Mouse (Mus musculus): ENCODE results near the gene Ttc22. TPM values are rescaled to one million over a fixed set of nuclear protein-coding genes. Genes with fewer than 3 reads are reported as not detected.
A peak's percentile ranks its signal among the peaks of the same experiment; 100 is the strongest.

Gene Ttc22
- polyA plus RNA-seq, 1 experiment from 2014 or later = 1.1 TPM

DNA sequence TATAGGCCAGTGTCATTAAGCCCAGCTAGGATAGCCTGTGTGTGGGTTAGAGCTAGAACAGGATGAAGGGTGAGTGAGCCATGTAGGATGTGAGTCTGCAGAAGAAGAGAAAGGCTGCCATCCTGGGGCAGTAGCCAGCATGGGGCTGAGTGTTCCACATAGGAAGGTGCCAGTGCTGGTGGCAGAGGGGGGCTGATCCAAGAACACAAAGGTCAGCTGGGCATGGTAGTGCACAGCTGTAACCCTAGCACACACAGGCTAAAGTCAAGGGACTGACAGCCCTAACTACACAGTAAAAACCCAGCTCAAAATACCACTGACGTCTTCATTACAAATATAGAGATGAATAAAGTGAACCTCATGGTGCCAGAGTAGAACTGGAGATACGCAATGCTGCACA is 44.3 kb downstream of the Ttc22 start:
- Histone ChIP-seq H3K9ac (no peak overlapping the region), H3K4me3 (no peak overlapping the region), H3K4me2 (no peak overlapping the region), H3K36me3 (peaks cover 94% of the 10 kb centered on the region), H3K27ac (no peak overlapping the region), H3K9me3 (no peaks in the 10 kb centered on the region), H3K27me3 (no peaks in the 10 kb centered on the region), H3K4me1 (no peaks in the 10 kb centered on the region)
- 87% methylated on average over 2 of the region's 2 CpGs for WGBS
- ATAC-seq (ENCODE audit: borderline replicate concordance, extremely low read depth, low FRiP score, low TSS enrichment) = no peak

DNA sequence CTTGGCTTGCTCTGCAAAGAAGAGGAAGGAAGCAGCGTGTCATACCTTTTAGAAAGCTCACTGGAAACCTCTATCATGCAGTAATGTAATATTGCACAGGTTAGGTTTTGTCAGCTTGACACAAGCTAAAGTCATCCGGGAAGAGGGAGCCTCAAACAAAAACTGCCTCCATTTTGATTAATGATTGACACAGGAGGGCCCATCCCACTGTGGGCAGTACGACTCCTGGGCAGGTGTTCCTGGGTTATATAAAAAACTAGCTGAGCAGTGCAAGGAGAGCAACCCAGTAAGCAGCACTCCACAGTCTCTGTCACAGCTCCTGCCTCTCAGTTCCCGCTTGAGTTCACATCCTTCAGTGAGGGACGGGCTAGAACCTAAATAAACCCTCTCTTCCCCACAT is 54.5 kb downstream of the Ttc22 start:
- ATAC-seq (ENCODE audit: borderline replicate concordance, extremely low read depth, low FRiP score, low TSS enrichment) = no peak
- 84% methylated on average over 5 of the region's 5 CpGs for WGBS
- H3K36me3 ChIP-seq = peaks cover 51% of the 10 kb centered on the region

DNA sequence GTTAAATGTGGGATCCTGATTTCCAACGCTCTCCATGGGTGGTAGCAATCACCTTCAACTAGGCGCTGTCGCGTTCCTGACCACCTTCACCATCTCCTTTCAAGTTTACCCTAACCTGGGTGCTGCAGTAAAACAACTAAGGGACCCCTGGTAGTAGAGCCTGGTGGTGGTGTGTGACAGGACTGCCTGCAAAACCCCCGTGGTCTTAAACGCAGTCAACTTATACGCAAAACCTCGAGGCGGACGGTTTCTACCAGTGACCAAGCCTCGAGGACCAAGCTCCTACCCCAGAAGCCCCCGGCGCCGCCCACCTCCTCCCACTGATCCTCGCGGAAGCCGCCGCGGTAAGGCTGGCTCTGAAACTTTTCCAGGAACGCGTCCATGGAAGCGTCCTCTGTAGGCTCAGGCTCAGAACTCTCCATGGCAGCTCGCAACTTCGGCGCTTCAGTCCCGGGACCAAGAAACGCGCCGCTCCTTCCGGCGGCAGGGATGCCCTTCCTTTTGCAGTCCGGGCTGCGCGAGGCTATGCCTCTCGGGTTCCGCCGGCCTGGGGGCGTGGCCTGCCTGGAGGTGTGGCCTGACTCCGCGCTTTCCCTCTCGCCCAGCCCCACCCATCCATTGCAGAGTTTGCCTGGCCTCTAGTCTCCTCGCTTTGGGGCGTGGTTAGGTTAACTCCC is 56.3 kb downstream of the Ttc22 start, which contains the start of gene Ttc4:
TSS of gene Ttc4 (minus strand) at position 503 of the 677 bp plus-strand sequence.
- Histone ChIP-seq H3K9ac (peak within 1 kb of the TSS; percentile 84), H3K4me3 (peak within 1 kb of the TSS; percentile 85), H3K36me3 (peaks cover 32% of the 10 kb centered on the region), H3K4me2 (peak within 1 kb of the TSS; percentile 69), H3K9me3 (no peaks in the 10 kb centered on the region), H3K27ac (peak within 1 kb of the TSS; percentile 68; the same call in 1 of the 2 replicates), H3K4me1 (peaks cover 10% of the 10 kb centered on the region), H3K27me3 (no peaks in the 10 kb centered on the region)
- ATAC-seq (ENCODE audit: borderline replicate concordance, extremely low read depth, low FRiP score, low TSS enrichment) = peak; percentile 97
- WGBS = under 1% methylated on average over 43 of the region's 43 CpGs

More for the DNA sequence above, 54.5 kb downstream of the Ttc22 start:
- Histone ChIP-seq H3K9ac (no peak overlapping the region), H3K27me3 (no peaks in the 10 kb centered on the region), H3K4me3 (no peak overlapping the region), H3K9me3 (no peaks in the 10 kb centered on the region), H3K4me1 (peaks cover 10% of the 10 kb centered on the region), H3K4me2 (no peak overlapping the region), H3K27ac (no peak overlapping the region)

DNA sequence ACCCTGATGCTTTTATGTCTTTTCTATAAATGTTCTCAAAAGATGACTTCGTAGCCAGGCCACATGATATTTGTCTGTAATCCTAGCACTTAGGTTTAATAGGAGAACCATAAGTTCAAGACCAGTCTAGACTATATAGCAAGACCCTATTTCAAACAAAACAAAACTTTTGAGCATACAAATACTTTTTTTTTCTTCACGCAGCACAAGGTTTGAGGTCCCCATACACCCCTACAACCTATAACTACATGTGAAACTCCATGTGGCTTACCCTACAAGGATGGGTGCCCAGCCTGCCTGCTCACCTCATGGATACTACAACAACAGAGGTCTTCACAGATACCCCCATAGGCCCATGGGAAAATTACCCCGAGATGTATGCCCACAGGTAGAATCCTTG is 56.9 kb downstream of the Ttc22 start:
- peak; percentile 33; the same call in 1 of the 2 replicates for ATAC-seq (ENCODE audit: borderline replicate concordance, extremely low read depth, low FRiP score, low TSS enrichment)
- Histone ChIP-seq H3K4me3 (peak overlapping the region; percentile 85), H3K4me1 (peaks cover 10% of the 10 kb centered on the region), H3K36me3 (peaks cover 27% of the 10 kb centered on the region; the same call in 1 of the 2 replicates), H3K9me3 (no peaks in the 10 kb centered on the region), H3K27ac (no peak overlapping the region), H3K27me3 (no peaks in the 10 kb centered on the region), H3K4me2 (peak overlapping the region; percentile 69; the same call in 1 of the 2 replicates), H3K9ac (no peak overlapping the region)
- WGBS = 50% methylated on average over 3 of the region's 3 CpGs

DNA sequence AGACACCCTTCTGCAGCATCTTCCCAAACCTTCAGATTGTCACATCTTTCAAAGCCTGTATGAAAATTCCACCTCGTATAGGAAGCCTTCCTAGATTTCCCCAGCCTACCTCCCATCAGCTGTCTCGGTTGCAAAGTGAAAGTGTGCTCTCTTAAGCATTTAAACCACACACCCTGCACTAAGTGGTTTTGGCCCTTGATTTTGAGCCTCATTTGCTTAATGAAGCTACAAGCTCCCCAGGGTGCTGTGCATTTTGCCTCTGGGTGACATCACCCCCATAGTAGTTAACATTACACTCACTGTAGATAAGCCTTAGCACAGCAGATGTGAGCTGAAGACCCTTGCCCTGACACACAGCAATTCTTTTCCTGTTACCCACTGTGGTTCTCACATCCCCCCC is 58.7 kb downstream of the Ttc22 start:
- Histone ChIP-seq H3K4me2 (no peak overlapping the region), H3K27me3 (no peaks in the 10 kb centered on the region), H3K36me3 (peaks cover 9% of the 10 kb centered on the region; the same call in 1 of the 2 replicates), H3K9ac (no peak overlapping the region), H3K4me1 (peaks cover 10% of the 10 kb centered on the region), H3K27ac (no peak overlapping the region), H3K9me3 (no peaks in the 10 kb centered on the region), H3K4me3 (no peak overlapping the region)
- no peak for ATAC-seq (ENCODE audit: borderline replicate concordance, extremely low read depth, low FRiP score, low TSS enrichment)
- WGBS = 38% methylated on average over 2 of the region's 2 CpGs

DNA sequence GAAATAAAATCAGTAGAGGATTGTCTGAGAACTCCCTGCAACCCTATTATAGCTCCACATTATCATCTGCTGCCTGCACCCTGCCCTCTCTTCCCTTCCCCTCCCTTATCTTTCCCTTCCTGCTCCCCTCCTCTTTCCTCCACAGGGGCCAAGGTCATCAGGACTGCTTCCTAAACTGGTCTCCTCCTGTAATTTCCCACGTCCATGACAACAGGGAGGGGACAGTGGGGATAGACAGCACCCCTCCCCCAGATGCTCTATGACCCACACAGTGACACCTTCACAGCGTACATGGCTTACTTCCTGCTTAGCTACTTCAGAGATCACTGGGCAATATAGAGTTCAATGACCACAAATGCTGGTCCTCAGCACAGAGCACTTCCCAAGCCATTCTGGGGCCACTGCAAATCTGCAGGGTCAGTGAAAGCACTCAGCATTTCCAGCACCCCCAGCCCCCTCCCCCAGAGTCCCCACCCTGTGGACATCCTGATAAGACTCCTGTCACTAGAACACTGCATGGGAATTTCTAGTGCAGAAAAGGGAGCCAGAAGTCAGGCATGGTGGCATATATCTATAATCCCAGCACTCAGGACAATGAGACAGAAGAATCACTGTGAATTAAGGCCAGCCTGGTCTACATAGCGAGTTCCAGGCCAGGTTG is 66.5 kb downstream of the Ttc22 start:
- ATAC-seq (ENCODE audit: borderline replicate concordance, extremely low read depth, low FRiP score, low TSS enrichment) = no peak
- no peaks in the 10 kb centered on the region for H3K4me1 ChIP-seq
- H3K9ac ChIP-seq = no peak overlapping the region
- no peaks in the 10 kb centered on the region for H3K9me3 ChIP-seq
- H3K4me2 ChIP-seq = no peak overlapping the region
- WGBS = 38% methylated on average over 3 of the region's 3 CpGs
- no peak overlapping the region for H3K27ac ChIP-seq
- no peak overlapping the region for H3K4me3 ChIP-seq
- no peaks in the 10 kb centered on the region for H3K27me3 ChIP-seq
- no peaks in the 10 kb centered on the region for H3K36me3 ChIP-seq

Other genes with a start within 250 kb of the Ttc22 start
- gene Pcsk9, start 158.1 kb upstream of the Ttc22 start, polyA plus RNA-seq (2015; fragmentation: Nextera tagmentation; extraction: Ambion mirVana) = 2.5 and 2.8 TPM in 2 replicates
- gene Bsnd, start 130.1 kb upstream of the Ttc22 start, polyA plus RNA-seq (2015; fragmentation: Nextera tagmentation; extraction: Ambion mirVana) = not detected in 2 replicates
- 4.6 and 4.9 TPM in 2 replicates for gene Dhcr24, start 61.4 kb upstream of the Ttc22 start, polyA plus RNA-seq (2015; fragmentation: Nextera tagmentation; extraction: Ambion mirVana)
- gene Lexm, start 5.2 kb upstream of the Ttc22 start, polyA plus RNA-seq (2015; fragmentation: Nextera tagmentation; extraction: Ambion mirVana) = not detected in 2 replicates
- 12.9 and 13.5 TPM in 2 replicates for gene Pars2, start 28.6 kb downstream of the Ttc22 start, polyA plus RNA-seq (2015; fragmentation: Nextera tagmentation; extraction: Ambion mirVana)
- 84.2 and 91.5 TPM in 2 replicates for gene Ttc4, start 56.5 kb downstream of the Ttc22 start, polyA plus RNA-seq (2015; fragmentation: Nextera tagmentation; extraction: Ambion mirVana)
- 0.24 and 0.55 TPM in 2 replicates for gene Mroh7, start 108.5 kb downstream of the Ttc22 start, polyA plus RNA-seq (2015; fragmentation: Nextera tagmentation; extraction: Ambion mirVana)
- 0.19 and 0.30 TPM in 2 replicates for gene Fam151a, start 111.5 kb downstream of the Ttc22 start, polyA plus RNA-seq (2015; fragmentation: Nextera tagmentation; extraction: Ambion mirVana)
- gene Acot11, start 182.6 kb downstream of the Ttc22 start, polyA plus RNA-seq (2015; fragmentation: Nextera tagmentation; extraction: Ambion mirVana) = 1.4 TPM in 2 replicates

All from lung, embryonic 15.5 days (tissue).